Mouse (Mus musculus): Measurements from ENCODE around the gene Arpc4.

Arpc4 gene

GRCm38 (mm10) chr6:113402094-113402493 is 24.2 kb downstream of the Arpc4 start:
- no peak for DNase-seq (ENCODE audit: inconsistent age in 2 of 2, low spot score in 1 of 2)

GRCm38 (mm10) chr6:113404649-113405448 is 26.9 kb downstream of the Arpc4 start:
- DNase-seq (ENCODE audit: inconsistent age in 2 of 2, low spot score in 1 of 2): no peak

GRCm38 (mm10) chr6:113405483-113405882 is 27.6 kb downstream of the Arpc4 start:
- DNase-seq (ENCODE audit: inconsistent age in 2 of 2, low spot score in 1 of 2): no peak

- DNase-seq (ENCODE audit: inconsistent age in 2 of 2, low spot score in 1 of 2): no peak
Measured at GRCm38 (mm10) chr6:113406683-113407082, 28.8 kb downstream of the Arpc4 start.

GRCm38 (mm10) chr6:113410001-113410400 is 32.1 kb downstream of the Arpc4 start:
- DNase-seq (ENCODE audit: inconsistent age in 2 of 2, low spot score in 1 of 2): no peak

- no peak for DNase-seq (ENCODE audit: inconsistent age in 2 of 2, low spot score in 1 of 2)
Measured at GRCm38 (mm10) chr6:113416416-113416815, 38.5 kb downstream of the Arpc4 start.

GRCm38 (mm10) chr6:113418441-113419198 is 40.7 kb downstream of the Arpc4 start:
- DNase-seq (ENCODE audit: inconsistent age in 2 of 2, low spot score in 1 of 2): no peak

GRCm38 (mm10) chr6:113419199-113419587 is 41.3 kb downstream of the Arpc4 start, which contains the start of gene Rpusd3:
Gene Rpusd3 (minus strand): TSS chr6:113419340.
- peak; percentile 98 to 99 for DNase-seq (ENCODE audit: inconsistent age in 2 of 2, low spot score in 1 of 2)

- no peak for DNase-seq (ENCODE audit: inconsistent age in 2 of 2, low spot score in 1 of 2)
Measured at GRCm38 (mm10) chr6:113423000-113423399, 45.1 kb downstream of the Arpc4 start.

- peak in 1 of 2 experiments; percentile 59 for DNase-seq (ENCODE audit: inconsistent age in 2 of 2, low spot score in 1 of 2)
Measured at GRCm38 (mm10) chr6:113424187-113424586, 46.3 kb downstream of the Arpc4 start.

- DNase-seq (ENCODE audit: inconsistent age in 2 of 2, low spot score in 1 of 2): no peak
Measured at GRCm38 (mm10) chr6:113426696-113427095, 48.8 kb downstream of the Arpc4 start.

GRCm38 (mm10) chr6:113427397-113427796 is 49.5 kb downstream of the Arpc4 start:
- DNase-seq (ENCODE audit: inconsistent age in 2 of 2, low spot score in 1 of 2): peak in 1 of 2 experiments; percentile 58

- no peak for DNase-seq (ENCODE audit: inconsistent age in 2 of 2, low spot score in 1 of 2)
Measured at GRCm38 (mm10) chr6:113428006-113428405, 50.1 kb downstream of the Arpc4 start.

GRCm38 (mm10) chr6:113429965-113430364 is 52.0 kb downstream of the Arpc4 start:
- DNase-seq (ENCODE audit: inconsistent age in 2 of 2, low spot score in 1 of 2): no peak

- no peak for DNase-seq (ENCODE audit: inconsistent age in 2 of 2, low spot score in 1 of 2)
Measured at GRCm38 (mm10) chr6:113430846-113431245, 52.9 kb downstream of the Arpc4 start.

GRCm38 (mm10) chr6:113431801-113432200 is 53.9 kb downstream of the Arpc4 start:
- no peak for DNase-seq (ENCODE audit: inconsistent age in 2 of 2, low spot score in 1 of 2)

- no peak for DNase-seq (ENCODE audit: inconsistent age in 2 of 2, low spot score in 1 of 2)
Measured at GRCm38 (mm10) chr6:113433661-113434060, 55.7 kb downstream of the Arpc4 start.

GRCm38 (mm10) chr6:113434691-113435090 is 56.8 kb downstream of the Arpc4 start:
- peak in 1 of 2 experiments; percentile 54 for DNase-seq (ENCODE audit: inconsistent age in 2 of 2, low spot score in 1 of 2)

- peak in 1 of 2 experiments; percentile 51 for DNase-seq (ENCODE audit: inconsistent age in 2 of 2, low spot score in 1 of 2)
Measured at GRCm38 (mm10) chr6:113435664-113436205, 57.8 kb downstream of the Arpc4 start, which contains the start of gene Cidec. Gene Cidec (minus strand): TSS chr6:113435760.

- no peak for DNase-seq (ENCODE audit: inconsistent age in 2 of 2, low spot score in 1 of 2)
Measured at GRCm38 (mm10) chr6:113437135-113437534, 59.2 kb downstream of the Arpc4 start.

GRCm38 (mm10) chr6:113438721-113439430 is 61.0 kb downstream of the Arpc4 start:
- DNase-seq (ENCODE audit: inconsistent age in 2 of 2, low spot score in 1 of 2): peak in 1 of 2 experiments; percentile 57

Data from adrenal gland, adult (tissue).